Mouse (Mus musculus): Measurements from ENCODE around the gene Slc9a9. TPM values are rescaled to one million over a fixed set of nuclear protein-coding genes. Genes with fewer than 3 reads are reported as not detected.

Gene Slc9a9
- total RNA-seq, 2 experiments from 2014 or later = 2.2 to 3.2 TPM

GRCm38 (mm10) chr9:95207661-95208060 lies 538.0 kb downstream of the Slc9a9 start:
- peak in 1 of 2 experiments; percentile 37 for DNase-seq

GRCm38 (mm10) chr9:95208681-95209080 lies 539.0 kb downstream of the Slc9a9 start:
- peak; percentile 66 to 71 for DNase-seq

- peak; percentile 78 for DNase-seq
Measured at GRCm38 (mm10) chr9:95220009-95220408, 550.3 kb downstream of the Slc9a9 start.

GRCm38 (mm10) chr9:95221310-95221709 lies 551.6 kb downstream of the Slc9a9 start:
- no peak for DNase-seq

GRCm38 (mm10) chr9:95226986-95227385 lies 557.3 kb downstream of the Slc9a9 start:
- DNase-seq = no peak

GRCm38 (mm10) chr9:95228123-95228522 lies 558.4 kb downstream of the Slc9a9 start:
- DNase-seq = no peak

GRCm38 (mm10) chr9:95229147-95229546 lies 559.4 kb downstream of the Slc9a9 start:
- no peak for DNase-seq

GRCm38 (mm10) chr9:95239900-95240299 lies 570.2 kb downstream of the Slc9a9 start:
- no peak for DNase-seq

GRCm38 (mm10) chr9:95242628-95243195 lies 573.0 kb downstream of the Slc9a9 start:
- DNase-seq = no peak

GRCm38 (mm10) chr9:95254162-95254561 lies 584.5 kb downstream of the Slc9a9 start:
- DNase-seq = no peak

GRCm38 (mm10) chr9:95255844-95256243 lies 586.1 kb downstream of the Slc9a9 start:
- no peak for DNase-seq

GRCm38 (mm10) chr9:95256680-95257316 lies 587.1 kb downstream of the Slc9a9 start:
- DNase-seq = no peak

GRCm38 (mm10) chr9:95262851-95263250 lies 593.1 kb downstream of the Slc9a9 start:
- DNase-seq = no peak

GRCm38 (mm10) chr9:95263867-95264509 lies 594.3 kb downstream of the Slc9a9 start:
- DNase-seq = no peak

GRCm38 (mm10) chr9:95266179-95266578 lies 596.5 kb downstream of the Slc9a9 start:
- DNase-seq = no peak

GRCm38 (mm10) chr9:95266924-95267323 lies 597.2 kb downstream of the Slc9a9 start:
- DNase-seq = no peak

- DNase-seq = peak; percentile 48 to 67
Measured at GRCm38 (mm10) chr9:95279590-95280344, 610.1 kb downstream of the Slc9a9 start.

Small RNA genes lying within 50 kb of the gene (microRNA-seq; reads per million reads assigned to microRNA genes)
- gene Mir7656 = not detected

Other genes starting within 250 kb of the Slc9a9 start
- 10 to 100 TPM; 17.8 to 25.4 TPM for gene 1190002N15Rik, start 131.8 kb upstream of the Slc9a9 start, total RNA-seq (2021)